Mouse (Mus musculus) kidney, postnatal 14 days (tissue): ENCODE data around the gene Smok2a.
"Not testable (repeated sequence)": the region's sequence is repeated elsewhere in the genome, so short reads cannot be mapped to it uniquely, and the experiment has no call there.

ENCODE experiments used
- DNase-seq: peaks from one replicate; pipeline ENCODE4 v3.0.0; 2022; ENCODE audit warnings: mixed read lengths

Gene Smok2a

DNA sequence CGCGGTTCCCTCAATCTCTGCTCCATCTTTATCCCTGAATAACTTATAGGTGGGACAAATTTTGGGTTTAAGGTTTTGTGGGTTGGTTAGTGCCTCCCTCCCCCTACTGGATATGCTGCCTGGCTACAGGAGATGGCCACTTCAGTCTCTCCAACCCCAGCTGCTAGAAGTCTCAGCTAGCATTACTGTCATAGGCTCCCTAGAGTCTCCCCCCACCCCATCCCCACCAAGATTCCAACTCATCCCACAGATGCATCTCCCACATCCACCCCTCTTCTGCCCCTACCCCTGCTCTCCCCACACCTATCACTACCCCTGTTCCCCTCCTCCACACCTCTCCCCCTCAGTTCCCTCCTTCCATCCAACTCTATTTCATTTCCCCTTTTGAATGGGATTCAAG, 933 bp downstream of the Smok2a start:
- not testable (repeated sequence) for DNase-seq

DNA sequence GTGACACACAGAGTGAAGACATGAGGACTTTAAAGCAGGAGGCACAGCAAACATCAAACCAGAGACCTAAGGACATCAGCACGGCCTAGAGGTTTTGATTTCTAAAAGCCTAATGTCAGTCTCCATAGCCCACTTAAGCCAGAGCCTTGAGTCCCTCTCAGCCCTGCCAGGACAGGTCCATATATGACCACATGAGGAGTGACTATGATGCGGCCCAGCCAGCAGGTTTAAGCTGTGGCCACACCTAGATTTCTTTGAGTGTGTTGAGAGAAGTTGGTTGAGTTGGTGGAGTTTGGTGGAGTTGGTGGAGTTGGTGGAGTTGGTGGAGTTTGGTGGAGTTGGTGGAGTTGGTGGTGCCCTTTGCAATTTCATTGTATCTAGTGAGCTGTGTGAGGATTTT, 9.0 kb downstream of the Smok2a start, which contains the start of gene Smok2b:
TSS of gene Smok2b (plus strand) at position 301 of the 400 bp plus-strand sequence.
- DNase-seq, result not testable (repeated sequence)

DNA sequence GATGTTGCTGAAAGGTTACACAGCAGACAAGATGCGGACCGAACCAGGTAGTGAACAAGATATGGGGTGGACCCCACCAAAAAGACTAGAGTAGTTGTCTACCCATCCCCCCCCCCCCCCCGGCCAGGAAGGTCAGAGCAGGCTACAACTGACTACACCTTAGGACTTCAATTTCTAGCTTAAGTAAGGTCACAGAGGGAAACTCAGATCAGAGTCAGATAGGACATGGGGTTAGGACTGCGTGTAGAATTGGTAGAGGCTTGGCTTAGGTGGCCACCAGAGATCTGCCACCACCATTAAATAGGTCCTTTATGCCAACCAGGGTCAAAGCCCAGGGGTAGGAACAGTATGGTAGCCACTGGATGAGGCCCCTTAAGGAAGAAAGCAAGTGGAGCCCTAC, 18.5 kb downstream of the Smok2a start:
- not testable (repeated sequence) for DNase-seq

DNA sequence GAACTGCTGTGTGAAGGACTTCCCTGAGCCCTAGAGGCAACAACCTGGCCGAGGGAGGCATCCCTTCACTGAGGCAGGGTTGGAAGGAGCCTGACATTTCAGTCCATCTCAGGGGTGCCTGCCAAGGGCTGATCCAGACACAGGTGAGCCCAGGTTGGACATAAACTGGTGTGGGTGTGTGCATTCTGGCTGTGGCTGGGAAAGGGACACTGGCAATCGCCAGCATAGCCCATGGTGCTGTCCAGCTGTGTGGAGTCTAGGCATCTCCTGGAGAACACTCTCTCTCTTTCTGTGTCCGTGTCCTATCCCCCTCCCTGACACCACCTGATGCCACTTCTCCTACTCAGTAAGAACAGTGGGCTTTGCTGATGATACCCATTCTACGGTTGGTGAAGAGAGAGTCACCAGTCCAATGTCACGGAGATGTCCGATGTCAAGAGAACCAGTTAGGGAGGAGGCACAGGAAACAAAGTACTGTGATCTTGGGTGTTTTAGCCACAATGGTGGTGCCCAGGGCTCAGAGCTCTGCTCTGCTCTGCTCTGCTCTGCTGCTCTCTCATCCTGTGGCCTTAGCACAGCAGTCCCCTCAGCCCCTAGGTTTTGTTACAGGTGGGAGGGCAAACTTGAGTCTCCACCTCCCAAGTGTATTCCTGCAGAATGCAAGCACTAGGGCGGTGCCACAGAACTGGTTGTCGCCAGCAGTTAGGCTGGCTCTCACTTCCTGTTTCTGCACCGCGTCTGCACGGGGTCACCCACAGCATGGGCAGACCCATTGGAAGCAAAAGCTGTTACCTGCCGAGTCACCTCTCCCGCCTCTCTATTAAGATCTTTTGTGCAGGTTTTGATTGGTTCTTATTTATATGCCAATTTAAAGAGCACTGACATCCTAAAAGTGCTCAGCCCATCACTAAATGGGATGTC, 20.1 kb downstream of the Smok2a start:
- not testable (repeated sequence) for DNase-seq

- DNase-seq, result not testable (repeated sequence)
These were observed 33.8 kb downstream of the Smok2a start for GRCm38 (mm10) chr17:13254786-13255185.
